Mouse (Mus musculus) G1E (cell line): ENCODE measurements at regions not wholly inside any gene's neighbourhood (a gene's known extent, or its start where the extent isn't known, plus 50 kb on each side); places are given as distances from the start of the nearest gene placed in this dataset.

Source experiments
- ATAC-seq: 2 replicates; pipeline ENCODE4 v1.8.0; 2016; ENCODE audit warnings: mild to moderate bottlenecking; ENCODE audit not compliant: insufficient number of reproducible peaks, poor library complexity, low FRiP score, severe bottlenecking; ENCODE audit errors: extremely low read depth
- DNase-seq: peaks from one replicate; pipeline ENCODE4 v3.0.0; 2012; ENCODE audit warnings: low spot score
- H3K27me3 ChIP-seq: 2 replicates; pipeline ENCODE4 v1.6.1; 2012; ENCODE audit warnings: mild to moderate bottlenecking, low read length, inconsistent platforms; ENCODE audit not compliant: insufficient read depth
- H3K36me3 ChIP-seq: replicated peaks from 2 replicates; pipeline ENCODE3; 2012; ENCODE audit warnings: mild to moderate bottlenecking, inconsistent platforms
- H3K4me1 ChIP-seq: 2 replicates; pipeline ENCODE4 v1.6.1; 2012; ENCODE audit warnings: low read depth, low read length, inconsistent platforms, mixed read lengths; ENCODE audit not compliant: insufficient read depth
- H3K4me3 ChIP-seq: 2 replicates; pipeline ENCODE4 v1.5.1; 2012; ENCODE audit warnings: low read depth, mild to moderate bottlenecking, inconsistent platforms, low read length, moderate library complexity, mixed read lengths
- H3K9me3 ChIP-seq: replicated peaks from 2 replicates; pipeline ENCODE4 v1.6.1; 2012; ENCODE audit warnings: inconsistent platforms
- CTCF ChIP-seq: IDR thresholded peaks from 2 replicates; pipeline ENCODE4 v1.5.1; 2012; ENCODE audit warnings: low read depth, low read length, inconsistent platforms, mixed read lengths
- GATA1 ChIP-seq: IDR thresholded peaks from 2 replicates; pipeline ENCODE4 v1.6.1; 2012; ENCODE audit warnings: borderline replicate concordance, low read length, inconsistent platforms, mixed read lengths
- GATA2 ChIP-seq: IDR thresholded peaks from 2 replicates; pipeline ENCODE4 v1.6.1; 2012; ENCODE audit warnings: low read depth, low read length, inconsistent platforms, borderline replicate concordance
- POLR2AphosphoS5 ChIP-seq: IDR thresholded peaks from 2 replicates; pipeline ENCODE4 v1.6.1; 2012; ENCODE audit warnings: low read depth, low read length, inconsistent platforms; ENCODE audit not compliant: insufficient replicate concordance
- TAL1 ChIP-seq: conservative IDR thresholded peaks from 2 replicates; pipeline ENCODE4 v1.6.1; 2012; ENCODE audit warnings: low read depth, low read length, inconsistent platforms, mixed read lengths

- TF ChIP-seq TAL1: no peak
- TF ChIP-seq CTCF: no peak
- no peak for TF ChIP-seq GATA2
- TF ChIP-seq POLR2AphosphoS5: no peak
- no peak for TF ChIP-seq GATA1
- H3K36me3 ChIP-seq: no peaks in the 10 kb centered on the region
- DNase-seq (no peak), ATAC-seq (no peak)
- no peaks in the 10 kb centered on the region for H3K9me3 ChIP-seq
- H3K4me3 ChIP-seq: no peak overlapping the region
- peaks cover 6% of the 10 kb centered on the region for H3K27me3 ChIP-seq
- no peaks in the 10 kb centered on the region for H3K4me1 ChIP-seq
These were observed 83.2 kb downstream of the Lsm3 start for GRCm38 (mm10) chr6:91598942-91599341.

- DNase-seq: no peak
- Histone ChIP-seq H3K9me3 (no peaks in the 10 kb centered on the region), H3K27me3 (peaks cover 6% of the 10 kb centered on the region), H3K36me3 (no peaks in the 10 kb centered on the region), H3K4me1 (no peaks in the 10 kb centered on the region), H3K4me3 (no peak overlapping the region)
- TF ChIP-seq POLR2AphosphoS5 (no peak), CTCF (no peak), TAL1 (no peak), GATA1 (no peak), GATA2 (no peak)
- no peak for ATAC-seq
These were observed 83.7 kb upstream of the Slc6a6 start for GRCm38 (mm10) chr6:91600116-91600515.

GRCm38 (mm10) chr6:91606634-91607215 lies 77.1 kb upstream of the Slc6a6 start:
- Histone ChIP-seq H3K4me1 (no peaks in the 10 kb centered on the region), H3K4me3 (no peak overlapping the region), H3K27me3 (peaks cover 4% of the 10 kb centered on the region; the same call in 1 of the 2 replicates), H3K36me3 (no peaks in the 10 kb centered on the region), H3K9me3 (no peaks in the 10 kb centered on the region)
- ATAC-seq (no peak), DNase-seq (no peak)
- TF ChIP-seq GATA1 (no peak), POLR2AphosphoS5 (no peak), GATA2 (no peak), CTCF (no peak), TAL1 (no peak)

- Histone ChIP-seq H3K36me3 (no peaks in the 10 kb centered on the region), H3K4me1 (no peaks in the 10 kb centered on the region), H3K4me3 (no peak overlapping the region), H3K27me3 (peaks cover 4% of the 10 kb centered on the region; the same call in 1 of the 2 replicates), H3K9me3 (no peaks in the 10 kb centered on the region)
- DNase-seq: no peak
- ATAC-seq: no peak
- TF ChIP-seq TAL1 (no peak), POLR2AphosphoS5 (no peak), CTCF (no peak), GATA2 (no peak), GATA1 (no peak)
These were observed 76.1 kb upstream of the Slc6a6 start for GRCm38 (mm10) chr6:91607613-91608272.

GRCm38 (mm10) chr6:91609671-91610070 lies 74.2 kb upstream of the Slc6a6 start:
- H3K4me3 ChIP-seq: no peak overlapping the region
- DNase-seq: no peak
- H3K27me3 ChIP-seq: peaks cover 4% of the 10 kb centered on the region; the same call in 1 of the 2 replicates
- ATAC-seq: no peak
- H3K36me3 ChIP-seq: no peaks in the 10 kb centered on the region
- H3K4me1 ChIP-seq: no peaks in the 10 kb centered on the region
- TF ChIP-seq TAL1: no peak
- TF ChIP-seq GATA1: no peak
- no peak for TF ChIP-seq GATA2
- TF ChIP-seq POLR2AphosphoS5: no peak
- TF ChIP-seq CTCF: no peak
- H3K9me3 ChIP-seq: no peaks in the 10 kb centered on the region

GRCm38 (mm10) chr6:91615022-91615421 lies 68.8 kb upstream of the Slc6a6 start:
- Histone ChIP-seq H3K27me3 (peaks cover 10% of the 10 kb centered on the region; the same call in 1 of the 2 replicates), H3K4me3 (no peak overlapping the region), H3K4me1 (no peaks in the 10 kb centered on the region), H3K9me3 (no peaks in the 10 kb centered on the region), H3K36me3 (no peaks in the 10 kb centered on the region)
- ATAC-seq: no peak
- no peak for DNase-seq
- TF ChIP-seq POLR2AphosphoS5 (no peak), TAL1 (no peak), GATA1 (no peak), CTCF (no peak), GATA2 (no peak)
